Mouse (Mus musculus) heart, adult 9 months (tissue): ENCODE data around the gene Hrk.
A peak's percentile ranks its signal among the peaks of the same experiment; 100 is the strongest.

Experiments used
- DNase-seq, 2 experiments: peaks; one replicate each; pipeline ENCODE4 v3.0.0; 2022; ENCODE audit warnings: low spot score in 2 of 2

The Hrk gene

DNA sequence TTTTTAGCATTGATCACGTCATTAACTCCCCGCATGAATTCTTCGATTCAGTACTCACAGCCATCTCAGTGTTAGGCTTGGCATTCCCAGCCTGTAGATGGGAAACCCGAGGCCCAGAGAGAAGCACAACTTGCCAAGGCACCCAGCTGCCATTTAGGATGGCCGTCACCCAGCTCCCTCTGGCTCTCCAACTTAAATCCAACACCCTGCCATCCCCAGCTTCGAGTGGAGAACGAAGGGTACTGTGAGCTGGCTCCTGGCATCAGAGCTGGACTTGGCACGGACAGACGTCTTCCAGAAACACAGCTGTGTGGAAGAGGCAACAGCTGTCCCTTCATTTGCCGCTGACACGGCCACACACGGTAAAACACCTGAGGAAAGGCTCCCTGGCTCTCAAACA, at the start of gene Hrk:
Gene Hrk (plus strand): TSS at position 68 of the 400 bp plus-strand sequence.
- no peak for DNase-seq

DNA sequence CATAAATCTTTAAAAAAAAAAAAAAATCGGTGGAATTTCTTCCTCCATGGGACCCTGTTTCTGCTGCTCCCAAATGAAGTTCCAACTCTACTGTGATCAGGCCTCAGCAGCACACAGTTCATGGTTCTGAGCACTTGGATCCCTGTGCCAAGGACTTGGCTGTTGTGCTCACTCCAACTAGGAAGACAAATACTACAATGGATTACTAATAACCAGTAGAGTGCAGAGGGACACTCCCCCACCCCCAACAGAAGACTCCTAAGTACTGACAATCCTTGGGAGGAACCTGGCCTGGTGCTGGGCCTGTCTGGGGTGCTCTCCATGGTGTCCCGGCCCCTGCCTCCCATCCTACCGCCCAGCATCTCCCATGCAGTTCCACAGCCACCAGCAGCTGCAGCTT, 46.1 kb upstream of the Hrk start:
- DNase-seq, result no peak

DNA sequence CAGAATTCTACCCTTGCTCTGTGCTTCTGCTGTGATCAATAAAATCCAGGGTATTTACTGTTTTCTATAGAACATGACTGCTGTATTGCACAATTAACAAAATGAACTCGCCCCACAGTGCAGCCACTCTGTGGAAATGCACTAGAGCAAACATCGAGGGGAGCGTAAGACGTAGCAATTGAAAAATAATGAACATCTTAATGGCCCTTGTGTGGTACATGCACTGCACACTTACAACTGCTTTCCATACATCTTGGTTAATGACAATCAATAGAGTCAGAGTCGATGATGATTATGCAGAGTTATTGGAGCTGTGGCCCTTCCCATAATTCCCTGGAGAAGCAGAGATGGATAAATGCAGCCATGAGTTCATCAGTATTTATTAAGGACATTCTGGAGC, 45.5 kb upstream of the Hrk start:
- no peak for DNase-seq

DNA sequence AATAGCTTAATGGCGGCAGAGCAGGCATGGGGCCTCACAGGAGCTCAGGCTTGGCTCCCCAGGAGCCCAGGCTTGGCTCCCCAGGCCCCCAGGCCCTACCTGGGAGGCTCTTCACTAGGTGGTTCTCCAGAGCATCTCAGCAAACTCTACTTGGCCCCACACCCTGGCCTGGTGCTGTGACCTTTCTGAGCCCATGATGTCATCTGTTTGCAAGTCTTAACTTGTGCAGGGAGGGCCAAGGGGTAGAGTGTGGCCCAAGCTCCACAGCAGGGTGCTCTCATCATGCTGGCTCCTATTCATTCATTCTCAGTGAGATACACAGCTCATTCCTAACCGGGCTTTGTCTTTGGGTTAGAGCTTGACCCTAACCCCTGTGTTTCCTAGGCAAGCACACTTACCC, 43.8 kb upstream of the Hrk start:
- no peak for DNase-seq

GRCm38 (mm10) chr5:118121928-118122327, 42.5 kb upstream of the Hrk start:
- DNase-seq, result no peak

DNA sequence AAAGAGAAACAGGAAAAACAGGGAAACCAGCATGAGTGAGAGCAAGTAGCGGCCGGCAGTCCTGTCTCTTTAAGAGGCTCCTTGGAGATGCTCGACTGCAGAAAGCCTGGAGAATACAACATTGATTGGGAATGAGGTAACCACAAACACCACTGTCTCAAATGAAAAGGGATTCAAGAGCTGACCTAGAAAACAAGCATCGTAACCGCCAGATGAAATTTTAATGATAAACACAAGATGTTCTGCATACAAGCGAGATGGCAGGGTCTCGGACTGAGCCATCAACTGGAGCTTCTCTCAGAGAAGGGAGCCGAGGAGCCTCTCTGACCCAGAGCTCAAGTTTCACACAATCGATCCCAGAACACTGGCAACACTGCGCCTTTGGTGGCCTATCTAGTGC, 41.4 kb upstream of the Hrk start:
- no peak for DNase-seq

GRCm38 (mm10) chr5:118126671-118127070, 37.8 kb upstream of the Hrk start:
- DNase-seq, result no peak

DNA sequence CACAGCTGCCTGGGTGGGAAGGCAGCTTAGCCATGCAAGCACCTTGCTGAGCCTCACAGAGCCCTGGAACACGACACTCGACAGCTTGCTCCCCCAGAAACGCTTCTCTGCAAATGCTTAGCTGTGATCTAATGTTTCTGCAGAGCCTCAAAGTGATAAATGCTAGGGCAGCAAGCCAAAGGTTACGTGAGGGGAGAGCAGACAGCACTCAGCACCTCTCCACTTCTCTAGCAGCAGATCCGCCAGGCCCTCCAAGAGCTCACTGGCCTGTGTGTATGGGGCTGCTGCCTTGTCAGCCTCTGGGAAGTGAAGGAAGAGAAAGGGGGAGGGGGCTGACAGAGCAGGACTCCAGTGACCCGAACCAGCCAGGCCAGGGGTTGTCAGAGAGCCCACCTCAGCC, 36.2 kb upstream of the Hrk start:
- peak; percentile 32 to 59 for DNase-seq

DNA sequence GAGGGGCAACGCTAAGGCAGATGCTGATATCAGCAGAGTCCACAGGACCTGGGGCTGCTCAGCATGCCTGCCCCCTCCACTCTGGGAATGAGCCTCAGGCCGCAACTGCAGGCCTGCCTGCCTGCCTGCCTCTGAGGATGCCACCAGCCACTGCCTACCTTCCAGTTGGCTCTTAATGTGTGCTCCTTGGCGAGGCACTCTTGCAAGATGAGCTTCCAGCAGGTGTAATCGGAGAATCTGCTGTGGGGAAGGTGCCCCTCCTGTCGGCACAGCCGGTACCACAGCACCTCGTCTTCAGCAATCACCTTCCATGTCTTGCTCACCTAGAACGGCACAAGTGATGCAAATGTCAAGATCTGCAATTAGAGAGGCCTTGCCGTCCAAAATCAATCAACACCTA, 35.8 kb upstream of the Hrk start:
- no peak for DNase-seq

DNA sequence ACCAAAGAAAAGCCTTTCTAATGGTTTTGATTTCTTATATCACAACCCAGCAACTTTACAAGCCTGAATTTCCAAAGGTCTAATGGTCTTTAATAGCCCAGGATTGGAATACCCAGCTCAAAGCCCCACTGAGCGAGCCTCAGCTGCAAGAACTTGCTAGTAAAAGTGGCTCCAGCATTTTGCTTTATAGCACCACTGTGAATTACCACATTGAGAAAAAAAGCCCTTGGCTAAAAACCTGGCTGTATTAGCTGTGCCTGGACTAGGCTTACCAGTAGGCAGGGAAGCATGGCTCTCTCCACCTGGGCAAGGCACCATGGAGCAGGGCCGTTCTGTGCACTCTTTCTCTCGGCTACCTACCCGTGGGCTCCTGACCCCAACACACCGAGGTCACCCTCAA, 28.1 kb upstream of the Hrk start:
- no peak for DNase-seq

DNA sequence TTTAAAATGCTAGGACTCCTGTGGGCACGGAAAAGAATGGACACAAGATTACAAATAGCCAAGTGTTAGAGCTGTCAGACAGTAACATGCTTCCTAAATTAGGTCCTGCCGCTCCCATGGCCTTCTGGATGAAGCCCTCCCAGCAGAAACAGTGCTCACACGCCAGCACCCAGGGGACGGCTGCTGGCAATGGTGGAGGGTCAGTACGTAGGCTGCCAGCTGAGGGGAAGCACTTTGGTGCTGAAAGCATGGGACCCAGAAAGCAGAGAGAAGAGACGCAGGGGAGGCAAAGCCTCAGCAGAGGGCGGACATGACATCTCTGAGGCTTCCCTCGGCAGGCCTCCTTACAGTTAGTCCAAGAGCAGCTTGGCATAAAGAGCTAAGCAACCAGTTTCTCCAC, 24.8 kb upstream of the Hrk start:
- DNase-seq, result no peak

- no peak for DNase-seq
Measured at GRCm38 (mm10) chr5:118142471-118142870, 22.0 kb upstream of the Hrk start.

GRCm38 (mm10) chr5:118143211-118144026, 21.0 kb upstream of the Hrk start:
- peak; percentile 83 to 88 for DNase-seq

DNA sequence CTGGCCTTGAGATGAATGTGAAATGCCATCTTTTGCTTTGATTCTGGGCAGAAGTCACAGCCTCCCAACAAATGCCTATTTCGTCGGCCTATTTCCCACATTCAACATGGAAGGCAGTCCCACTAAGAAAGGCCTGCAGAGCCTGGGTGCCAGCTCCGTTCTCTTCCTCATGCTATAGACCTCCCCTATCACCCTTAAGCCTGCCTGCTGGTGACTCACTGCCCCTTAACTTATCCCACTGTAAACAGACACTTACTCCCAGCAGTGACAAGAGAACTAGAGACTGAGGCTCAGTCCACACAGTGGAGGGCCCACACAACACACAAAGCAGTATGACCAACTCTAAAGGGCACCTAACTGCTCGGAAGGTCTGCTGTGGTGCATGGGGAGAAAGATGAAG, 20.1 kb upstream of the Hrk start:
- DNase-seq, result no peak

GRCm38 (mm10) chr5:118144770-118145169, 19.7 kb upstream of the Hrk start:
- DNase-seq, result no peak

- no peak for DNase-seq
Measured at GRCm38 (mm10) chr5:118145458-118145857, 19.0 kb upstream of the Hrk start.

DNA sequence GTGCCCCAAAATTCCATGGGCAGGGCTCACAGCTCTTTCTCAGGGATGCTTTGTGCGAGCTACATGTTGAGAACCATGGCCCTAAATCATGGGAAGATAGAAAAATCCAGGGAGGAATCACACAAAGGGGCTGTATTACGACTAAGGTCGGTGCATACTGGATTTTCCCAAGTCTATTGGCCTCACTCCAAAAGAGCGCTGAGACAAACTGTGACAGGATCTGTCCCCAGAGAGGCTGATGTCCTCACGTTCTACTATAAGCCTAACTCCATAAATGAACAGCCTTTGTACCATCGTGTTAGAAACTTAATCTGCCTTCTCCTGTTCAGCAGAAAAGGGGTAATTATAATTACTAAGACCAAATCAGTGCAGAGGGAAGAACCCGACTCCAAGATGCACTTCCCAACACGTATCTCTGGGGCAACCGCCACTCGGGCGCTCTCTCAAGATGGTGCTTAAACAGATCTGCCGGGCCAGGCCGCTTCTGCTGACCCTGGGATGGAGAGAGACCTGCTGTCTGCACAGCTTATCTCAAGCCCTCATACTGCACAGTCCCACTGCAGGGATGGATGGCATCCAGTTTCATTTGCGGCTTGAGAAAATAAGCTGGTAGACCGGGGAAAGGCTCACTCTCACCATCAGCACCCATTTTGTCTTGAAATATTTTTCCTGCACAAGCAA, 18.3 kb upstream of the Hrk start:
- peak; percentile 42 to 64 for DNase-seq

DNA sequence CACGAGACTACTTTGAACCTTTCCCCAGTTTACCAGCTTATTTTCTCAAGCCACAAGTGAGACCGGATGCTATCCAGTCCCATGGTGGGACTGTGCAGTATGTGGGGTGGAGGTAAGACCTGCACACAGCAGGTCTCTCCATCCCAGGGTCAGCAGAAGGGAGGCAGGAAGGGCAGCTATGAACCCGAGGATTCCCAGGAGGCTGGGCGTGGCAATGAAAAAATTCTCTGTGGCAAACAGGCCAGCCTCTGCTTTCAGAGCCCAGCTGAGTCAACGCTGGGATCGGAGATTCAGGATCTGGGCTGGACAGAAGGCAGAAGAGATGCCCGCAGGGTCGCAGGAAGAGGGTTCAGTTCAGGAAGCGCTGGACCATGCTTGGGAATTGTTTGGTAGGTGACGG, 17.2 kb upstream of the Hrk start:
- no peak for DNase-seq

DNA sequence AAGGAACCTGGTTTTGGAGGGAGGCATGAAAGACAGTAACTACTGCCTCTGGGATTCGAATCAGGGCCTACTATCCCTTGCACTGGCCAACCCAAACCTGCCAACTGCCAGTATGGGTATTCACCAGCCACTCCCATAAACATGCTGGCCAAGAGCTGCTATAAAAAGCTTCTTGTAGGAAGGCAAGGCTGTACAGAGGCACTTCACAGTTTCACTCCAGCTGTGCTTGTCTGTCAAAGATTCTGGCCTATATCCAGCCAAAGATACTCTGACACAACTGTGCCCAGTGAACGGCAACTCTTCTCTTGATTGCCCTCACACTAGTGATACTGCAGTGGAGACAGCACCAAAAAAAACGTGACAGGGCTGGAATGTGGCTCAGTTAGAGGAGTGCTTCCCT, 14.7 kb upstream of the Hrk start:
- peak; percentile 44 to 51 for DNase-seq

GRCm38 (mm10) chr5:118154839-118155564, 9.4 kb upstream of the Hrk start, which contains the start of gene Fbxw8:
TSS of gene Fbxw8 (minus strand) at chr5:118155464.
- DNase-seq, result peak; percentile 80 to 81

DNA sequence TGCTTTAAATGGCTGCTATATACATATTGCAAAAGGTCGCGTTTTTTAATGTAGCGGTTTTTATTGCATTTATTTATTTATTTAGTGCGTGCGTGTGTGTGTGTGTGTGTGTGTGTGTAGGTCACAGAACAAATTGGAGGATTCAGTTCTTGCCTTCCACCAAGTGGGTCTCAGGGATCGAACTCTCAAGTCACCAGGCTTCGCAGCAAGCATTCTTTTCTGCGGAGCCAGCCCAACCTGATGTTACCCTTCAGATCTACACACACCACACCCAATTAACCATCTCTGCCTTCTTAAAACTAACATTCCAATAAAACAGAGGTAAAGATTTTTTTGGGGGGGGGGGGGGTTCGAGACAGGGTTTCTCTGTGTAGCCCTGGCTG, 8.9 kb upstream of the Hrk start:
- DNase-seq, result no peak

DNA sequence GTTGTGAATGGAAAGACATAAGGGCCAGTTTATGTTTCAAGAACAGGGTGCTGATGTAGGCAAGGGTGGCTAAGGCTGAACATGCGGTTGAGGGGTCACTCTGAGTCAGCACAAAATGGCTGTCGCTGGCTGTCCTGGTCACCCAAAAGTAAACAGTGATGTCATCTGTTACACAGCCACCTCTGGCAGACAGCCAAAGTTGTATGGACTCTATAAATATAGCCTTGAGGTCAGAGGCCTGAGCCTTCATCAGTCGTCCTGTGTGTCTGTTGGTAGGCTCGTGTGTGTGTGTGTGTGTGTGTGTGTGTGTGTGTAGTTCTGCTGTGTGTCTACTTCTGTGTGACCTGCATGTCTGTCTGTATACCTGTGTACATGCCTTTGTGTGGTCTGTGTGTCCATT, 7.5 kb upstream of the Hrk start:
- DNase-seq, result no peak

DNA sequence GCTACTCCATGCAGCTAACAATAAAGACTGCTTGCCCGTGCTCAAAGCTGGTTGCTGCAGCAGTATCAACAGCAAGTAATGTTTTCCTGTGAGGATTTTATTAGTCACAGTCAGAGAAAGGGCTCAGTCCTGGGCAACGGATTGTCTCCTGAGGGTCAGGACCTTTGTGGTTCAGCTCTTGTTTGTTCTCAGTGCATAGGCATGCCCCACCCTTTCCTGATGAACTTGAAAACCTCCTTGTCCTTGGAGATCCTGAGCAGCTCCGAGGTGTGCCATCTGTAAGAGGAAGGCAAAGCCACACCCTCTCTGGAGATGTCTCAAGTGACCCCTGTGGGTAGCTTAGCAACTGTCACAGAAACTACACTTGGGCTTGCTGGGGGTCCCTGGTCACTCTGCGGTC, 3.8 kb upstream of the Hrk start:
- no peak for DNase-seq
